Mouse (Mus musculus): ENCODE results near the gene Sh3bp1.

The Sh3bp1 gene

DNA sequence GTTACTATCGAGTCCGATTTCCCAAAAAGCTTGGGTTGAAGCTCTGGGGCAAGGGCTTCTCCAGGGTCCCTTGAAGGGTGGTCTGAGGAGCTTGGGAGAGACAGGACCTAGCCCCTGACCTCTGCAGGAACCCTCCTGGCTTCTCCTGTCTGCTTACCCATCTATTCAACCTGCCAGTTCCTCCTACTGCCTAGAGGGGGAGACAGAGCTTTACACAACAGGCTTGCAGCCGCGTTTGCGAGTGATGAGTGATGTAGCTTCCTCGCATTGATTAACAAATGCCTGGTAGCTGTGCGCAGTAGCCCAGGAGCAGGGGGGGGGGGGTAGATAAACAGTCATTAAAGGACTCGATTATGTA, 16.1 kb downstream of the Sh3bp1 start:
- peak; percentile 87 for DNase-seq (ENCODE audit: low read depth, low spot score)

DNA sequence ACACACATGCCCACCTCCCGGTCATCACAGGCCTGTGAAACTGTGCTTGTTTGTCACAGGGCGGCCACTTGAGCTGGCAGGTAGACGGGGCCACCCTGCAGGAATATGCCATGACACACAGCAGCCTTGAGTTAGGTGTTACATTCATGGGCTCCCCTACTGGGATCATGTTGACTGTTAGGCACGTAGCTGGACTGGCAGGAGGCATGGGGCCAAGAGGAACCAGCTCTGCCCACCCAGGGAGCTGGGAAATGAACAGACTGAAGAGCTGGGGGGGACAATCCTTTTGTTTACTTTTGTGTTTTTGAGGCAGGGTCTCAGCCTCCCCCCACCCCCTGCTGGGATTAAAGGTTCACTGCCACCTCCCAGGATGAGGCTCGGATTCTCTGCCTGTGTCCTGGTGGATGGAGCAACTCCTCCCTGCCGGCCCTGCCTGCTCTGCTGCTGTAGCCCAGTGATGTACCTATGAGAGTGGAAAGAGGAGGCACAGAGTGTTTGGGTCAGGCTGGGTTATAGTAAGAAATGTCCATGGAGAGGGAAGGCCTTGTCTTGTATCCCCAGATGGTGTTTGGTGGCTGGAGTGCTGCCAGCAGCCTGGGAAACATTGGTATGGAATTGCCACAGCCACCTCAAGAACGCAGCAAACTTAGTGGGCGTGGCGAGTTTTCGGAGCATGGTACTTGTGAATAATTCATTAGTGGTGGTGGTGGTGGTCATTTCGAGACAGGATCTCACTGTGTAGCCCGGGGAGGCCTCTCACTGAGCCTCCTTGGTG, 16.7 kb downstream of the Sh3bp1 start:
- no peak for DNase-seq (ENCODE audit: low read depth, low spot score)

DNA sequence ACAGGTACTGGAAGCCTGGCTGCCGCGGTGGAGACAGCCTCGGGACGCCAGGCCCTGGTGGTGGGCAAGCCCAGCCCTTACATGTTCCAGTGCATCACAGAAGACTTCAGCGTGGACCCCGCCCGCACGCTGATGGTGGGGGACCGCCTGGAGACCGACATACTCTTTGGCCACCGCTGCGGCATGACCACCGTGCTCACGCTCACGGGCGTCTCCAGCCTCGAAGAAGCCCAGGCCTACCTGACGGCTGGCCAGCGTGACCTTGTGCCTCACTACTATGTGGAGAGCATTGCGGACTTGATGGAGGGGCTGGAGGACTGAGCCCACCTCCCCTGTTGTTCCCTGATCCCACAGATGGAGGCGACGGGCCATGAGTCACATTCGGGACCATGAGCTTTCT, 18.6 kb downstream of the Sh3bp1 start:
- DNase-seq (ENCODE audit: low read depth, low spot score): no peak

DNA sequence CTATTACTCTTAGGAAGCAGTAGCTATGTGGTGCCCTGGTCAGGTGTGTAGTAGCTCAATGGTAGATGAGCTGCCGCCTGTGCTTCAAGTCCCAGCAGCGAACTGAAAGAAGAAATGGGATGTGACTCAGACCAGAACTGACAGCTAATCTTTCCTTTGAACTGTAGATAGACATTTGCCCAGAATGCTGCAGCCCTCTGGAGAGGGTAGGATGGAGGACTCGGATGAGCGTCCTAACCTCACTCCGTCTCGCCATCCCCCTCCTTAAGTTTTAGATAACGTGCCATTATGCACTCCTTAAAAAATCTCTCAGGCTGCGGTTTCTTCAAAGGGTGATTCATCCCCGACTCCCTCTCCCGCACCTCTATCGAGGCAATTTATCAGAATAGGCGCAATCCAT, 20.3 kb downstream of the Sh3bp1 start:
- DNase-seq (ENCODE audit: low read depth, low spot score): peak; percentile 46

DNA sequence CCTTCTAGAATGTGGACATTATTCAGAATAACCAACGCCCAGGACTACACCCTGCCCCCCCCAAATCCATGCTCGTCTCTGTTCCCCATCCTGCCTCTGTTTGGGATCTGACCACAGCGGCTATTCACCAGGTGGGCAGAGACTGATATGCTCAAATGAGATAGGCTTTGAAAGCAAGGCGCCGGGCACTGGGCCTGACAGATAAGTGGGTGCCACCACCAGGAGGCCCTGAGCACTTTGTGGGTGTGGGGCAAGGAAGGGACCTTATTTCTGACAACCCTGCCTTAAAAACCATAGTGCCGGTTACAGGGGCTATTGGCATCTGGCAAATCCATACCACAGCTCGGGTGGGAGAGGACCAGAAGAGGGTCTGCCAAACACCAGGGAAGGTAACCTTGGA, 23.1 kb downstream of the Sh3bp1 start:
- DNase-seq (ENCODE audit: low read depth, low spot score): no peak

DNA sequence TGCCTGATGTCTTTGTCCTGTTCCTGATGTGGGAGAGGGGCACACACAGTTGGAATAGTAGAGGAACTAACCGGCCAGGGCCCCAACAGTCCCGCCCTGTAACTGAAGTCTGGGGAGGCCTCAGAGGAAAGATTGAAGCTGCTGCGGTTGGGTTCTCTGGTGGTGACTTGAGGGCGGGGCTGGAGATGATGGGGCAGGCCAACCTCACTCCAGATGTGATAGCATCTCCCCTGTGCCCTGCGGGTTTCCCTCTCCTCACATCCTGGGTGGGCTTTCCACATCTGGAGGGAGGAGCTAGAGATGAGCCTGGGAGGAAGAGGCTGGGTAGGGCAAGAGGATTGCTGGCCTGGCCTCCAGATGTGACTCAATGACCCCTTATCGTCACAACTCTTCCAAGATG, 24.0 kb downstream of the Sh3bp1 start:
- DNase-seq (ENCODE audit: low read depth, low spot score): no peak

DNA sequence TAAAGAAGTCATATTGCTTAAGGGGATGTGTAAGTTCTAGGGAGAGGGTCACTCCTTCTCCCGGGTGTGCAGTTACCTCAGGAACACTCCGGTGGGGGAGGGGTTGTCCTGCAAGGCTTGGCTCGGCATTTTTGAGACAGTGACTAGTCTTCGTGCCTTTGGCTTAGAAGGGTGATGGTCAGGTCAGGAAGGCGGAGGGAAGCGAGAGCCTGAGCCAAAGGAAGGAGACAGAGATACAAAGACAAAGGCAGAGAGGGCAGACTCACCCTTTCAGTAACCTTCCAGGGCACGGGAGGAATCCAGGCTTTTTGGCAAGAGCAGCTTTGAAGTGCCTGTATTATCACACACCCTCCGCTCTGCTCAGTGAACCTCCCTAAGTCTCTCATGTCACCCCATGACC, 25.6 kb downstream of the Sh3bp1 start:
- no peak for DNase-seq (ENCODE audit: low read depth, low spot score)

DNA sequence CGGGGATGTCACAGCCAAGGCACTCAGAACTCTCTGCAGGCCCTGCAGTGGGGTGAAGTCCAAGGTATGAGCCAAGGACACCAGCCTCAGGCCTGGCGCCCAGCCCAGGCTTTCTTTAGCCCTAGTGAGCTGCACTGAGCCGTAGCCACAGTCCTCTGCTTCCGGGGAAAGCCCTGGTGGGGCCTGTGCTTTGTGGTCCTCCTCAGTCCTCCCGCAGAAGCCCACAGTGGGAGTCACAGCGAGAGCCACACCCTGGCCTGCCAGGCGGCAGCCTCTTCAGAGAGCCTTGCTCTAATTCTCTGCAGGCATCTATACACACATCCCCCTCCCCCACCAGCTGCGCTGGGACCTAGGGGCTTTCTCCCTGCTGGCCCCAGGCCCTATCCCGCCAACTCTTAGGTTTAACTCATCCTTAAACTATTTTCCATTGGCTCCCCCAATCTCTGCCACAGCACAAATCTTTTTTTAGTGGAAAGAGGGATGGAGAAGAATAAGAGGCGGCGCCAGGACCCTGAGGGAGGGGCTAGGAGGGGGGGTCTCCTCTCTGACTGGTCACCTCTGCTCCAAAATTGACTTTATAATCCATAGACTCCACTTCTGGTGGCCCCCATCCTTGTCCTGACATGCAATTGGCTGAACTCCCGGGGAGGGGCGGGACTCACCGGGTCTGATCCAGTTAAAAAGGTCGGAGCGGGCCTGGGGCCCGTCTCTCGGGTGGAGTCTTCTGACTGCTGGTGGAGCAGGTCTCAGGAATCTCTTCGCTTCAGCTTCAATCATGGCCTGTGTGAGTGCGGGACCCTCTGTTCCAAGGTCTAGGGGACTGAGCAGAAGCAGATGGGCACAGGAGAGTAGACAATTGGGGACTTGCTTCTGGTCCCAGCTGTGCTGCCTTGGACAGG, 26.7 kb downstream of the Sh3bp1 start, which contains the start of gene Lgals1:
Lgals1 (plus strand) TSS at position 705 of the 899 bp plus-strand sequence.
- no peak for DNase-seq (ENCODE audit: low read depth, low spot score)

DNA sequence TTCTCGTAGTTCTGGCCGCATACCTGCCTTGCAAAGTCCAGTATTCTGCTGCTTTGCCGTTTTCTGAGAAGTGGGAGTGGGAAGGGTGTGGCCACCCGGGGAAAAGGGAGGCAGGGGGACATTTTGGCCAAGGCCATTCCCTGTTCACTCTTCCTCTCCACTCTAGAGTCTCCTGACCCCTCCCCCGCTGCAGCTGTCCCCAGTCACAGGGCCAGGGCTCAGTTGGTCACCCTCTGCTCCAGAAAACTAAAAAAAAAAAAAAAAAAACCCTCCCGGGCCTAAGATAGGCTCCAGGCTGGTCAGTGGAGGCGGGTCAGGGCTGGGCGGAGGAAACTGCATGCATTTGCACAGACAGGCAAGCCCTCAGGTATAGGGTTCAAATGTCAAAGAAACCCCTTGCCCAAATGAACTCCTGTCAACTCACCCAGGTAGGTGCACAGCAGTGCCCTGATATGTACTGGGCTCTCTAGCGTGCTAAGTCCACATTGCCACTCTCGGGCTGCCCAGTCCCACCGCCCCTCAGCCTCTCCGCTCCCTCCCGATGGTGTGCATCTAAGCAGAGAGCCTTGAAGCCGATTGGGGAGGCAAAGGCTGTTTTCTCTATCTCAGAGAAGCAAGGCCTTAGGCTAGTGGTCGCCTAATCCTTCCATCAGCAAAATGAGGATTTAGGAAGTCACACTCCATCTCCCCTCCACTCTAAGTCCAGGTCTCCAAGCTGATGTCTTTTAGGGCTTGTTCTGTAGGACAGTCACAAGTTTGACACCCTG, 27.6 kb downstream of the Sh3bp1 start:
- no peak for DNase-seq (ENCODE audit: low read depth, low spot score)

DNA sequence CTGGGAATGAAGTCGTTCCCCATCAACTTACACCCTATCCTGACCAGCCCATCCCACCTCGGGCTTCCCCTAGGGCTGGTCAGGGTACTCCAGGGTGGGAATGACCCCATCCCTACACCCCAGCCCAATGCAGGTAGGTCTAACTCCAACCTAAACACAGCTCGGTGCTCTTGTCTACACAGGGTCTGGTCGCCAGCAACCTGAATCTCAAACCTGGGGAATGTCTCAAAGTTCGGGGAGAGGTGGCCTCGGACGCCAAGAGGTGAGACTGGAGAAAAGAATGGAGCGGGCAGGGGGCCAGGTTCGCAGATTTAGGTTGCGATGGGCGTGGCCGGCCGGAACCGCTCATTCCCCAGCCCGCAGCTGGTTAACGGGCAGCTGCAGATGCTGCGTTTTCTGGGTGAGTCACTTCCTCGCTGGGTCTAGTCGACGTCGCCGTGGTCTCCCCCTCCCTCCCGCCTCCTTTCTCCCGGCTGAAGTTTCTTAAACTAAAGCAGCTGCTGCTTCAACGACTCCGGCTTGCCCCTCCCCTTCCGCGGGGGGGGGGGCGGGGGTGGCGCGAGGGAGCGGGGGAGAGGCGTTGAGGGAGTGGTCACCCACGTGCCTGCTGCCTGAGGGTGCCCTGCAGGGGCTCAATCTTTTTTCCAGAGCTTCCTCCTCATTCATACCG, 28.4 kb downstream of the Sh3bp1 start:
- peak; percentile 95 for DNase-seq (ENCODE audit: low read depth, low spot score)

DNA sequence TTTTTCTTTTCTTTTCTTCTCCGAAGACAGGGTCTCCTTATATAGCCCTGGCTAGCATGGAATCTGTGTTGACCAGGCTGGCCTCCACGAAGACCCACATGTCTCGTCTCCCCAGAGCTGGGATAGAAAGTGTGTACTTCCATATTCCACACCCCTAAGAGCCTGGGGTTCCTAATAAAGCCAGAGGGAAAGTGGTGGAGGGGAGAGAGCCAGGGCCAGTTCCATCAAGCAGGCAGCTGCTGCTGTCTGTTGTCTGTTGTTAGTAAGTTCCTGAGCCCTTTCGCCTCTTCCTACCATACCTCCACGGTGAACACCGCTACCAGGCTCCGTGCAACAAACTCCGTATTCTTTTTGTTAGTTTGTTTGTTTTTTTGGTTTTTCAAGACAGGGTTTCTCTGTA, 29.0 kb downstream of the Sh3bp1 start:
- peak; percentile 45 for DNase-seq (ENCODE audit: low read depth, low spot score)

DNA sequence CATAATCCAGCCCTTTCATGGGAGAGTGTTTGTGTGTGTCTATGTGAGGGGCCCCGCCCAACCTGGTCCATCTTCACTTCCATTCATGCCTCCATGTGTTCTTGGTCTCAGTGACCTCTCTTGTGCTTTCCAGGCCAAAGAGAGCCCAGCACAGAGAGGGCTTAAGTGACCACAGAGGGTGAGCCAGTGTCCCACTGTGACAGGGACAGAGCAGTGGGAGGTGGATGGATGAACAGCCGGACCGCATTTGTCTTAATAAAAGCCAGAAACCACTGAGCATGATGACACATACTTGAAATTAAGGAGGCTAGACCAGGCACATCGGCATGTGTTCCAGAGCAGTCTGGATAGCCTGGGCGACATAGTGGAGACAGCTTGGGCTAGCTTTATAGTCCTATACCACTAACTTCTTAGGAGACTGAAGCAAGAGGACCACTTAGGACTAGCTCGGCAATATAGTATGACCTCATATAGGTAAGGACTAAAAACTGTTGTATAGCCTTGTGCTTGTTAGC, 30.7 kb downstream of the Sh3bp1 start:
- DNase-seq (ENCODE audit: low read depth, low spot score): no peak

DNA sequence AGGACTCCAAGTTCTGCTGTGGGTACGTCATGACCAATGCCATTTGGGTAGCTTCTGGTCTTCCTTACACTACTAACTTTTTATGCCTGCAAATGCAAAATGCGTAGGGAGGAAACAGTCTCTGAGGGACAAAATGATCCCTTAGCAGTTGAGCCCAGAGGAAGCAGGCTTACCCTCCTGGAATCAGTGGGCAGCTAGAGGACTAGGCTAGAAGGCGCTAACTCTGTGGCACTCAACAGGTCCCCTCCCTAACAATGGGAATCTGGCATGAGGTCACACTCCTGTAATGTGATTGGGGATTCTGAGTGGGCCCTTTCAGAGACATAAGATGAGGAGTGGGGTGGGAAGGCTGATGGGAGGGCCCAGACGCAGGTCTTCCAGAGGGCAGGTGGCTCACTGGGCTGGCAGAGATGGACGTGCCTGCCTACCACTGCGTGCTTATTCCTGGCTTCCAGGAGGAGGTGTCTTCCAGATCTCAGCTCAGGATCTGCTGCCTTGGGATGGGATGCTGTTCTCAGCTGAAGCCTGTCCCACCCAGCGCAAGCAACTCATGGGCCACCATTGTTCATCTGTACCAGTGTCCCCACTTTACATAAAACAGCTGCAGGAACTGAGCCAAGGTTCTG, 31.3 kb downstream of the Sh3bp1 start:
- DNase-seq (ENCODE audit: low read depth, low spot score): no peak

DNA sequence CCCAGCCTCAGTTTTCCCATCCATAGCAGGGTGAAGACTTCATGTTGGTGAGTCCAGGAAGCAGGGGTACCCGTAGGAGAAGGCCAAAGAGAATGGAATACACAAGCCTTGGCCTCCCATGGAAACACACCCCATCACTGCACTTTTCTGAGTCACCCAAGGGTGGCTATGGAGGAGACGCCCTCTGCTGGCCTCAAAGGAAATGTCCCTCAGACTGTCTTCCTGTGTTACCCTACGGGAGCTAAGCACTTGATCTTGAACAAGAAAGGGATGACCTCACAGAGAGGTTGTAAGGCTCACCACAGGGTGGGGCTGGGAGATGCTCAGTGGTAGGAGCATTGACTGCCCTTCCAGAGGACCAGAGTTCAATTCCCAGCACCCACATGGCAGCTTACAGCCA, 32.0 kb downstream of the Sh3bp1 start:
- DNase-seq (ENCODE audit: low read depth, low spot score): peak; percentile 81

DNA sequence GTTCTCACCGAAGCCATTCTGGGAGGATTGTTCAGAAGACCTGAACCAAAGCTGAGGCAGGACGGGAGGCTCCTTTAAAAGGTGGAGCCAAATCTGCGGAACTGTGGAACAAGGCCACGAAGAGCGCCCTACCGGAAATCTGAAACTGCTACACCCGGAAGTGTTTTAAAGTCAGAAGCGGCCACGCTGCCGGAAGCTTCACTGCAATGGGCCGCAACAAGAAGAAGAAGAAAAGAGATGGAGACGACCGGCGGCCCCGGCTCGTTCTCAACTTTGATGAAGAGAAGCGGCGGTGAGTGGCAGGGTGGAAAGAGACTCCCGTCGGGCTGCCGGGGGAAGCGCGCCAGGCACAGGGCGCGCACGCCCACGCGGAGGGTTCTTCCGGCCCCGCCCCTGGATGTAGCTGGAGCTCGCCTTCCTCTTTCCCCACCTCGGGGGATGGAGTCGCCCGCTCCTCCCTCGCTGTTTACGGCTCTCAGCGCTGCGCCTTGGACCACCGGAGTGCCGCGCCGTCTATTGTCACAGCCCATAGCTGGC, 35.3 kb downstream of the Sh3bp1 start, which contains the start of gene Nol12:
Nol12 (plus strand) TSS at position 150 of the 537 bp plus-strand sequence.
- DNase-seq (ENCODE audit: low read depth, low spot score): peak; percentile 96

DNA sequence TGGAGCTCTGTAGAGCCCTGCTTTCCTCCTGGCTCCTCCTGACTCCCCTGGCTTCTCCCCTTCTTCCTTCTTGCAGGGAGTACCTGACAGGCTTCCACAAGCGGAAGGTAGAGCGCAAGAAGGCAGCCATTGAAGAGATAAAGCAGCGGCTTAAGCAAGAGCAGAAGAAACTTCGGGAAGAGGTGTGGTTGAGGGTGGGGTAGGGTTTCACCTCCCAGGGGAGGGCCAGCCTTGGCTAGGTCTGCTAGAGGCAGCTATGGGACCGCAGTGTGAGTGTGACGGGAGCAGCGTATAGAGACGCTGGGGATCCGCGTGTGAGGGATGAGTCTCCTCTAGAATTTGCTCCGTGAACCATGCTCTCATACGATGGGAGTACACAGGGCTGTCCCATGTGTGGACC, 36.8 kb downstream of the Sh3bp1 start:
- DNase-seq (ENCODE audit: low read depth, low spot score): no peak

DNA sequence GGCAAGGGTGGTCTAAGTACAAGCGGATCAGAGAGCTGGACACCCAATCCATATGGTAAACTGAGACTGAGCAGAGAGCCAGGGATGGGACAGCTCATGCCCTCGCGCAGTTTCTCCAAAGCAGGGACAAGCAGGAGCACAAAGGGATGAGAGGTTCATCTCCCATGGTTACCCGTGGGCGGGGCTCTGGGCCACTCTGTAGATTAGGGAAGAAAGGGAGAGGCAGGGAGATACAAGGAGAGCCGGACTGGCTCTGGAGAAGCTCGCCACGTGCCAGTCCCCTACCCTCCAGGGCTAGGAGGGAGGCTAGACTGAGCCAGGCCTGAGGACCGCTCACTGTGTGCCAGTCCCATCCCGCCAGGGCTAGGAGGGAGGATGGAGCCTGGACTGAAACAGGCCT, 37.7 kb downstream of the Sh3bp1 start:
- no peak for DNase-seq (ENCODE audit: low read depth, low spot score)

DNA sequence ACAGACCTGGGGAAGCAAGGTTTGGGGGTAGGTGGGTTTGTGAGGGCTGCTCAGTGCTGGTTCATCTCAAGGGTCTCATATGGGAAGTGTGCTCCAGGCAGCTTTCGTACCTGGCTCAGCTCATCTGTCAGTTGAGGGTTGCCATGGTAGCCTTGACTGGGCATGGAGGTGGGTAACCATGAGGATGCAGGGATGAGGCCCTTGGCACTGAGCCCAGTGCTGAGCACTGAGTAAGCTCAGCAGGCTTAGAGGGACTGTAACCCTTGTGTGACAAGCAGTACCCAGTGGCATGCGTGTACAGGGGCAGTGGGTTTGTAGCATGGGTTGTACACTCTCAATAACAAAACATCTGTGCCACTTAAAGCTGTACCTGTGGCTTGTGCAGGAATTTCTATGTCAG, 38.4 kb downstream of the Sh3bp1 start:
- no peak for DNase-seq (ENCODE audit: low read depth, low spot score)

DNA sequence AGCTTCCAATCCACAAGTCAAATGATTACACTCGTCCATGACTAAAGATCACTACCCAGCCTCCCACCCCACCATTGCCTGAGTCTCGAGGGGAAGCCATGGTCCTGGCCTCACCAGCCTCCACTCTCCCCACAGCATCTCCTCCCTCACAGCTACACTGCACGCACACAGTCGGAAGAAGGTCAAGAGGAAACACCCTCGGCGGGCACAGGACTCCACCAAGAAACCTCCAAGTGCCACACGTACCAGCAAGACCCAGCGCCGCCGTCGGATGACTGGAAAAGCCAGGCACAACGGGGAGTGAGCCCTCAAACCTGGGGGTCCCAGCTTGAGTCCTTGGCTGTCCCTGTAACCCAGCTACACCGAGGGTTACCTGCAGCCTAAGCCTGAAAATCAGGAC, 40.8 kb downstream of the Sh3bp1 start:
- no peak for DNase-seq (ENCODE audit: low read depth, low spot score)

DNA sequence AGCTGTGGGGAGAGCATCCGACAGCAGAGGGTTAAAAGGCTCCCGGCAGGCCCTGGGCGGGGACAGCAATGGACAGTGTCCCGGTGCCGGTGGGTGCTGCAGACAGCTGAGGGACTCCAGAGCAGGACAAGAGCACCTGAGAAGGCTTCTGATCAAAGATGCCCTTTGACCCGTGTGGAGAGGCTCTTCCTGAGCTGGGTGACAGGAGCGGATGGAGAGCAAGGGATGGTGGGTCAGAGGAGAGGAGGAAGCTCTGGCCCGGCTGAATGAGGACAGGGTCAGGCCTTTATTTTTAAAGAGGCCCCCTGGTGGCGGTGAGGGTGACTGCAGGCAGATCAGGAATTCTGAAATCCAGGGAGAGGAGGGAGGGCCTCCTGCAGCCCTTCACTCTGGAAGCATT, 43.1 kb downstream of the Sh3bp1 start:
- peak; percentile 66 for DNase-seq (ENCODE audit: low read depth, low spot score)

DNA sequence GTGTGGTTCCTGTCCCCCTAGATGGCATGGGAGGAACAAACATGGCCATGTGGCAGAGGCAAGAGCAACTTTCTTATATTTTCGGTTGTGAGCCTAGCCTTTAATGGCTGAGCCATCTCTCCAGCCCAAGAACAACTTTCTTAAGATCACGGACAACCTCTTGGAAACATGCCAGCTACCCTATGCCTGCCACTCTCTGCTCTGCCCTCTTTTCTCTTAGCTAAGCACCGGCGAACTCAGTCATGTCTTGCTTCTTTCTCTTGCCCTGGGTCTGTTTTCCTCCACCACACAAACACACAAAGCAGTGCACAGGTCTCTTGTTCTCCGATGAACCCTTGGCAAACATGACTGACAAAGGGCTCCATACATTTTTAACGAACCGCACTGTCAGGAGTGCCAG, 46.7 kb downstream of the Sh3bp1 start:
- DNase-seq (ENCODE audit: low read depth, low spot score): no peak

Measured in A20 (cell line).